Mouse (Mus musculus) olfactory bulb, adult 2 months (tissue): ENCODE data around the gene Gm5089.

Source experiments
- CTCF ChIP-seq: fragments of 200-500 bp; IDR thresholded peaks from 2 replicates; pipeline ENCODE4 v1.5.1; 2012; ENCODE audit warnings: low read depth, mild to moderate bottlenecking, low read length, moderate library complexity; ENCODE audit not compliant: insufficient read depth
- POLR2A ChIP-seq: fragments of 200-500 bp; IDR thresholded peaks from 2 replicates; pipeline ENCODE4 v1.6.1; 2012; ENCODE audit warnings: mild to moderate bottlenecking, low read depth, low read length, moderate library complexity; ENCODE audit not compliant: insufficient read depth

- TF ChIP-seq CTCF (no peak), POLR2A (no peak)
These were observed 11.1 kb upstream of the Gm5089 start for GRCm38 (mm10) chr14:122461966-122462365.
